Mouse (Mus musculus) liver, embryonic 14.5 days (tissue): ENCODE results near the gene Cntnap2.

Source experiments
- CTCF ChIP-seq: IDR thresholded peaks from 2 replicates; pipeline ENCODE4 v1.5.1; 2016; ENCODE audit warnings: antibody characterized with exemption, low read depth, control low read depth
- EP300 ChIP-seq: IDR thresholded peaks from 2 replicates; pipeline ENCODE4 v1.6.1; 2016; ENCODE audit warnings: antibody characterized with exemption, low read depth

DNA sequence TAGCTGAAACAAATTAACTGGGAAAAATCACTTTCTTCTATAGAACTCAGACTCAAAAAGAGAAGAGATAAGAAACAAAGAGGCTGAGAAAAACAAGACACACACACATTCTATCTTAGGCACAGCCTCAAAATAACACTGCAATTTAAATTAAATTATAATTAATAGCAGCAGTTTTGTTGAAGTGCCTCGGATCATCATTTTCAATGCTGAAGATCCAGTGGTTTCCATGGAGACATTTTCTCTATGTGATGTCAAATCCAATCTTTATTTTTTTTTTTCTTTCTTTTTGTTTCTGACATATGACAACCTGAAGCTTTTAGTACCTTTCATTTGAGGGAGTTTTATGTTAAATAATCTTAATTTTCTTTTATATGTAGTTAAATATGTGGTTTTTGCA is 2228.6 kb downstream of the Cntnap2 start:
- TF ChIP-seq CTCF = no peak
- TF ChIP-seq EP300 = no peak
